Mouse (Mus musculus) erythroblast, embryonic 14.5 days (primary cell): Measurements from ENCODE around the gene Itgb6. TPM values are rescaled to one million over a fixed set of nuclear protein-coding genes. Genes with fewer than 3 reads are reported as not detected.

Source experiments
- H3K27me3 ChIP-seq: 2 replicates; pipeline ENCODE4 v1.6.1; 2012; ENCODE audit warnings: inconsistent platforms; ENCODE audit not compliant: control insufficient read depth
- H3K36me3 ChIP-seq: 2 replicates; pipeline ENCODE4 v1.6.1; 2012; ENCODE audit warnings: mild to moderate bottlenecking, inconsistent platforms; ENCODE audit not compliant: control insufficient read depth
- H3K4me1 ChIP-seq: 2 replicates; pipeline ENCODE4 v1.6.1; 2012; ENCODE audit warnings: inconsistent platforms; ENCODE audit not compliant: control insufficient read depth
- H3K4me3 ChIP-seq: replicated peaks from 2 replicates; pipeline ENCODE3; 2012; ENCODE audit warnings: moderate library complexity, mild to moderate bottlenecking, inconsistent platforms
- H3K9me3 ChIP-seq: 2 replicates; pipeline ENCODE4 v1.6.1; 2012; ENCODE audit warnings: low read length, inconsistent platforms, mixed read lengths; ENCODE audit not compliant: control insufficient read depth
- GATA1 ChIP-seq: IDR thresholded peaks from 2 replicates; pipeline ENCODE4 v1.6.1; 2012; ENCODE audit warnings: low read length, inconsistent platforms, mixed read lengths
- TAL1 ChIP-seq: IDR thresholded peaks from 3 replicates; pipeline ENCODE4 v1.6.1; 2012; ENCODE audit warnings: low read length, inconsistent platforms, mixed read lengths
- polyA plus RNA-seq: library from polyadenylated mRNA; stranded (reverse); fragments of >175 nt; gene quantifications from 2 replicates; pipeline ENCODE4 v1.2.3, GENCODE M21; 2012

Gene Itgb6
- polyA plus RNA-seq, 1 experiment, result not detected

GRCm38 (mm10) chr2:60706866-60707265, 15.6 kb downstream of the Itgb6 start:
- TF ChIP-seq GATA1, result no peak
- TF ChIP-seq TAL1, result no peak
- no peaks in the 10 kb centered on the region for H3K9me3 ChIP-seq

GRCm38 (mm10) chr2:60705426-60705825, 17.0 kb downstream of the Itgb6 start:
- no peaks in the 10 kb centered on the region for H3K36me3 ChIP-seq
- no peaks in the 10 kb centered on the region for H3K9me3 ChIP-seq
- no peaks in the 10 kb centered on the region for H3K4me1 ChIP-seq
- H3K27me3 ChIP-seq, result no peaks in the 10 kb centered on the region
- TF ChIP-seq TAL1 (no peak), GATA1 (no peak)
- no peak overlapping the region for H3K4me3 ChIP-seq

More at GRCm38 (mm10) chr2:60706866-60707265, 15.6 kb downstream of the Itgb6 start:
- Histone ChIP-seq H3K4me1 (no peaks in the 10 kb centered on the region), H3K36me3 (no peaks in the 10 kb centered on the region), H3K4me3 (no peak overlapping the region), H3K27me3 (no peaks in the 10 kb centered on the region)

- Histone ChIP-seq H3K4me3 (no peak overlapping the region), H3K36me3 (no peaks in the 10 kb centered on the region), H3K27me3 (no peaks in the 10 kb centered on the region), H3K4me1 (no peaks in the 10 kb centered on the region), H3K9me3 (no peaks in the 10 kb centered on the region)
- TF ChIP-seq TAL1 (no peak), GATA1 (no peak)
These were observed 19.1 kb downstream of the Itgb6 start for GRCm38 (mm10) chr2:60703315-60703714.

- Histone ChIP-seq H3K36me3 (no peaks in the 10 kb centered on the region), H3K27me3 (no peaks in the 10 kb centered on the region), H3K9me3 (no peaks in the 10 kb centered on the region), H3K4me3 (no peak overlapping the region), H3K4me1 (no peaks in the 10 kb centered on the region)
- TF ChIP-seq GATA1, result no peak
- no peak for TF ChIP-seq TAL1
These were observed 21.5 kb downstream of the Itgb6 start for GRCm38 (mm10) chr2:60700956-60701355.

- Histone ChIP-seq H3K27me3 (no peaks in the 10 kb centered on the region), H3K4me1 (no peaks in the 10 kb centered on the region), H3K4me3 (no peak overlapping the region), H3K9me3 (no peaks in the 10 kb centered on the region), H3K36me3 (no peaks in the 10 kb centered on the region)
- TF ChIP-seq TAL1 (no peak), GATA1 (no peak)
These were observed 22.4 kb downstream of the Itgb6 start for GRCm38 (mm10) chr2:60700013-60700412.

GRCm38 (mm10) chr2:60699591-60699990, 22.9 kb downstream of the Itgb6 start:
- no peak overlapping the region for H3K4me3 ChIP-seq
- H3K4me1 ChIP-seq, result no peaks in the 10 kb centered on the region
- TF ChIP-seq GATA1, result no peak
- no peak for TF ChIP-seq TAL1
- no peaks in the 10 kb centered on the region for H3K36me3 ChIP-seq
- H3K27me3 ChIP-seq, result no peaks in the 10 kb centered on the region
- no peaks in the 10 kb centered on the region for H3K9me3 ChIP-seq

GRCm38 (mm10) chr2:60698155-60698554, 24.3 kb downstream of the Itgb6 start:
- TF ChIP-seq GATA1 (no peak), TAL1 (no peak)

GRCm38 (mm10) chr2:60697530-60697929, 24.9 kb downstream of the Itgb6 start:
- H3K9me3 ChIP-seq, result no peaks in the 10 kb centered on the region
- no peak for TF ChIP-seq GATA1
- no peak for TF ChIP-seq TAL1

More at GRCm38 (mm10) chr2:60698155-60698554, 24.3 kb downstream of the Itgb6 start:
- no peaks in the 10 kb centered on the region for H3K9me3 ChIP-seq
- no peaks in the 10 kb centered on the region for H3K4me1 ChIP-seq
- no peaks in the 10 kb centered on the region for H3K36me3 ChIP-seq
- no peaks in the 10 kb centered on the region for H3K27me3 ChIP-seq
- no peak overlapping the region for H3K4me3 ChIP-seq

GRCm38 (mm10) chr2:60696559-60696958, 25.9 kb downstream of the Itgb6 start:
- Histone ChIP-seq H3K36me3 (no peaks in the 10 kb centered on the region), H3K4me3 (no peak overlapping the region), H3K4me1 (no peaks in the 10 kb centered on the region), H3K27me3 (no peaks in the 10 kb centered on the region), H3K9me3 (no peaks in the 10 kb centered on the region)
- no peak for TF ChIP-seq GATA1
- no peak for TF ChIP-seq TAL1

More at GRCm38 (mm10) chr2:60697530-60697929, 24.9 kb downstream of the Itgb6 start:
- Histone ChIP-seq H3K36me3 (no peaks in the 10 kb centered on the region), H3K27me3 (no peaks in the 10 kb centered on the region), H3K4me1 (no peaks in the 10 kb centered on the region), H3K4me3 (no peak overlapping the region)

- no peaks in the 10 kb centered on the region for H3K9me3 ChIP-seq
- no peaks in the 10 kb centered on the region for H3K4me1 ChIP-seq
- TF ChIP-seq GATA1 (no peak), TAL1 (no peak)
- H3K27me3 ChIP-seq, result no peaks in the 10 kb centered on the region
- H3K36me3 ChIP-seq, result no peaks in the 10 kb centered on the region
- no peak overlapping the region for H3K4me3 ChIP-seq
These were observed 26.7 kb downstream of the Itgb6 start for GRCm38 (mm10) chr2:60695706-60696105.
